Mouse (Mus musculus) c-Kit-positive CD71-positive TER-119-positive erythroid progenitor cells, embryonic 14.5 days (primary cell): ENCODE results near the gene Usp7.

Experiments used
- DNase-seq: peaks from one replicate; pipeline ENCODE4 v3.0.0-alpha.2; 2013; ENCODE audit warnings: low spot score

Usp7 gene

GRCm38 (mm10) chr16:8717744-8718143 lies 74.4 kb downstream of the Usp7 start:
- DNase-seq, result no peak

GRCm38 (mm10) chr16:8716300-8716699 lies 75.8 kb downstream of the Usp7 start:
- no peak for DNase-seq

GRCm38 (mm10) chr16:8715513-8716080 lies 76.5 kb downstream of the Usp7 start:
- DNase-seq, result no peak

- DNase-seq, result no peak
Observed at GRCm38 (mm10) chr16:8714851-8715250, 77.3 kb downstream of the Usp7 start.

- no peak for DNase-seq
Observed at GRCm38 (mm10) chr16:8711998-8712397, 80.1 kb downstream of the Usp7 start.

GRCm38 (mm10) chr16:8700586-8700985 lies 91.5 kb downstream of the Usp7 start:
- no peak for DNase-seq

GRCm38 (mm10) chr16:8699556-8699955 lies 92.6 kb downstream of the Usp7 start:
- DNase-seq, result no peak

- no peak for DNase-seq
Observed at GRCm38 (mm10) chr16:8691206-8691605, 100.9 kb downstream of the Usp7 start.

GRCm38 (mm10) chr16:8689979-8690656 lies 102.0 kb downstream of the Usp7 start:
- DNase-seq, result no peak

- peak; percentile 42 for DNase-seq
Observed at GRCm38 (mm10) chr16:8687559-8688112, 104.5 kb downstream of the Usp7 start.

- DNase-seq, result peak; percentile 90
Observed at GRCm38 (mm10) chr16:8686871-8687535, 105.1 kb downstream of the Usp7 start.

- DNase-seq, result peak; percentile 92
Observed at GRCm38 (mm10) chr16:8686121-8686870, 105.8 kb downstream of the Usp7 start.

GRCm38 (mm10) chr16:8685087-8685486 lies 107.0 kb downstream of the Usp7 start:
- DNase-seq, result no peak

GRCm38 (mm10) chr16:8680470-8680869 lies 111.6 kb downstream of the Usp7 start, which contains the start of gene Gm5767:
Gene Gm5767 (plus strand): TSS chr16:8680770.
- no peak for DNase-seq

- DNase-seq, result no peak
Observed at GRCm38 (mm10) chr16:8679780-8680179, 112.3 kb downstream of the Usp7 start.

GRCm38 (mm10) chr16:8678676-8679075 lies 113.4 kb downstream of the Usp7 start:
- DNase-seq, result peak; percentile 58

GRCm38 (mm10) chr16:8678035-8678434 lies 114.1 kb downstream of the Usp7 start:
- DNase-seq, result peak; percentile 51

- peak; percentile 80 for DNase-seq
Observed at GRCm38 (mm10) chr16:8676800-8677199, 115.3 kb downstream of the Usp7 start.

- peak; percentile 80 for DNase-seq
Observed at GRCm38 (mm10) chr16:8676228-8676627, 115.9 kb downstream of the Usp7 start.

- peak; percentile 65 for DNase-seq
Observed at GRCm38 (mm10) chr16:8675559-8675958, 116.5 kb downstream of the Usp7 start.

- DNase-seq, result peak; percentile 77
Observed at GRCm38 (mm10) chr16:8674165-8674564, 117.9 kb downstream of the Usp7 start.

GRCm38 (mm10) chr16:8673343-8673742 lies 118.8 kb downstream of the Usp7 start:
- no peak for DNase-seq
